Mouse (Mus musculus) cerebellum, adult 9-10 months (tissue): ENCODE data around the gene Gm3411.
A peak's percentile ranks its signal among the peaks of the same experiment; 100 is the strongest.
"Not testable (repeated sequence)": the region's sequence is repeated elsewhere in the genome, so short reads cannot be mapped to it uniquely, and the experiment has no call there.

Experiments used
- DNase-seq: peaks from one replicate; pipeline ENCODE4 v3.0.0; 2022

The Gm3411 gene

GRCm38 (mm10) chr14:6286931-6287715 is at the start of gene Gm3411:
TSS of gene Gm3411 (minus strand) at chr14:6287250.
- DNase-seq = peak; percentile 3

- DNase-seq = not testable (repeated sequence)
Observed at GRCm38 (mm10) chr14:6304743-6305142, 17.7 kb upstream of the Gm3411 start, which contains the start of gene Gm21103. TSS of gene Gm21103 (minus strand) at chr14:6304843.

GRCm38 (mm10) chr14:6219192-6219591 is 67.9 kb downstream of the Gm3411 start, which contains the start of gene Gm21560:
TSS of gene Gm21560 (minus strand) at chr14:6219292.
- not testable (repeated sequence) for DNase-seq
